Mouse (Mus musculus) forebrain, postnatal 0 days (tissue): ENCODE measurements around the gene Phip. TPM values are rescaled to one million over a fixed set of nuclear protein-coding genes. Genes with fewer than 3 reads are reported as not detected.

Source experiments
- ATAC-seq: fragments of 200-750 bp; cut with Nextera tagmentation; 2 replicates; pipeline ENCODE4 v1.8.0; 2017; ENCODE audit warnings: mild to moderate bottlenecking, moderate library complexity
- DNase-seq: peaks from one replicate; pipeline ENCODE4 v3.0.0-alpha.2; 2015
- H3K27ac ChIP-seq: fragments of 300-500 bp; sonication (generic); 2 replicates; pipeline ENCODE4 v1.5.1; 2014; ENCODE audit warnings: low read depth, mild to moderate bottlenecking, antibody characterized with exemption, low read length, moderate library complexity, mixed read lengths
- H3K27me3 ChIP-seq: fragments of 300-500 bp; sonication (generic); 2 replicates; pipeline ENCODE4 v1.6.1; 2014; ENCODE audit warnings: mild to moderate bottlenecking, low read length, mixed read lengths; ENCODE audit not compliant: insufficient read depth
- H3K36me3 ChIP-seq: fragments of 300-500 bp; sonication (generic); 2 replicates; pipeline ENCODE4 v1.6.1; 2014; ENCODE audit warnings: mild to moderate bottlenecking, moderate library complexity; ENCODE audit not compliant: insufficient read depth
- H3K4me1 ChIP-seq: fragments of 300-500 bp; sonication (generic); 2 replicates; pipeline ENCODE4 v1.6.1; 2014; ENCODE audit warnings: antibody characterized with exemption; ENCODE audit not compliant: insufficient read depth
- H3K4me2 ChIP-seq: fragments of 300-500 bp; sonication (generic); 2 replicates; pipeline ENCODE4 v1.6.1; 2014; ENCODE audit warnings: low read depth, mild to moderate bottlenecking, moderate library complexity
- H3K4me3 ChIP-seq: fragments of 300-500 bp; sonication (generic); 2 replicates; pipeline ENCODE4 v1.5.1; 2014; ENCODE audit warnings: low read depth, low read length, mixed read lengths
- H3K9ac ChIP-seq: fragments of 300-500 bp; sonication (generic); 2 replicates; pipeline ENCODE4 v1.6.1; 2014; ENCODE audit warnings: mild to moderate bottlenecking
- H3K9me3 ChIP-seq: fragments of 300-500 bp; sonication (generic); 2 replicates; pipeline ENCODE4 v1.6.1; 2016; ENCODE audit warnings: low read length
- CTCF ChIP-seq: sonication (generic); IDR thresholded peaks from 2 replicates; pipeline ENCODE4 v1.5.1; 2016; ENCODE audit warnings: antibody characterized with exemption, control low read depth, low read depth
- WGBS: fragments of 180-500 bp; shearing (Covaris S2); extraction: QIAGEN DNeasy Blood & Tissue Kit; methylation state at CpG from one replicate; pipeline ENCODE4 v1.1.7; 2014; 5-methylcytosine and 5-hydroxymethylcytosine counted together
- polyA plus RNA-seq: library from polyadenylated mRNA; unstranded; fragments of >200 nt; fragmentation: Nextera tagmentation; extraction: Ambion mirVana; gene quantifications from 2 replicates; pipeline ENCODE4 v1.2.1, GENCODE M21; 2015
- total RNA-seq: library from RNA; depleted of rRNA; stranded (reverse); fragments of >200 nt; gene quantifications from 2 replicates; pipeline ENCODE4 v1.2.3, GENCODE M21; 2014; rRNA removed

Phip gene
- total and polyA plus RNA-seq, 2 experiments from 2014 or later, result 40.0 to 91.2 TPM

DNA sequence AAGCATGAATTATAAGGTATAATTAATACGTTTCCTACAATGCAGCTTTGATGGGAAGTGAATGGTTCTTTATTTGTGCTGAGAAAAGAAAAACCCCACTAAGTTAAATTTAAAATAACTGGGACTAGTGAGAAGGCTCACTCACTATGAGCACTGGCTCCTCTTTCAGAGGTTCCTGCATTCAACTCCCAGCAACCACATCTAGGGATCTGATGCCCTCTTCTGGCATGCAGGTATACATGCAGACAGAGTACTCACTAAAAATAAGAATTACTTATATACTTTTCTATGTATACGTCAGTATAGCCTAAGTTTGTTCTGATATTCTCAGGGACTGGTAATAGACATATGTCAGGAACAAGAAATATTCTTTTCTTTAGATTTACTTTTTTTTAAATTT is 121.3 kb downstream of the Phip start:
- Histone ChIP-seq H3K9me3 (no peaks in the 10 kb centered on the region), H3K4me1 (no peaks in the 10 kb centered on the region), H3K36me3 (no peaks in the 10 kb centered on the region), H3K27me3 (no peaks in the 10 kb centered on the region), H3K9ac (no peak overlapping the region), H3K27ac (no peak overlapping the region), H3K4me3 (no peak overlapping the region), H3K4me2 (no peak overlapping the region)
- TF ChIP-seq CTCF, result peak; percentile 68
- 51% methylated on average over 2 of the region's 2 CpGs for WGBS
- peak; percentile 55; the same call in 1 of the 2 replicates for ATAC-seq
- no peak for DNase-seq

DNA sequence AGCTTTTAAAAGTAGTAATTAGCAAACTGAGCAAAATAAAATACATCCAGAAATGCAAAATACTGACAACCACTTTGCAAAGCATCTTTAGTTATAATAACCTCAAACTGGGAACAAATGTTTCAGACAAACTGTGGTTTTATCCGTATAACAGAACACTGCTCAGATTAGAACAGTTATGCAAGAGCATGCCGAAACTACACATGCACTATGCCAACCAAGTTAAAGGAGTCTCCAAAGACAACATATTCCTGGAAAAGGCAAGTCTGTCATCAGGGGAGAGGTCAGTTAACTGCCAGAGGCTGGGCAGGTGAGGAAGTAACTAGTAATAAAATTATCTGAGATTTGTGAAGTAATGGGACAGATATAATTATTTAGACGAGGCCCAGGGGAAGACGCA is 132.6 kb downstream of the Phip start:
- Histone ChIP-seq H3K9me3 (no peaks in the 10 kb centered on the region), H3K4me1 (no peaks in the 10 kb centered on the region), H3K36me3 (peaks cover 53% of the 10 kb centered on the region), H3K4me3 (no peak overlapping the region), H3K9ac (no peak overlapping the region), H3K4me2 (no peak overlapping the region), H3K27ac (no peak overlapping the region), H3K27me3 (no peaks in the 10 kb centered on the region)
- DNase-seq (no peak), ATAC-seq (no peak)
- 91% methylated on average over 4 of the region's 4 CpGs for WGBS
- no peak for TF ChIP-seq CTCF

DNA sequence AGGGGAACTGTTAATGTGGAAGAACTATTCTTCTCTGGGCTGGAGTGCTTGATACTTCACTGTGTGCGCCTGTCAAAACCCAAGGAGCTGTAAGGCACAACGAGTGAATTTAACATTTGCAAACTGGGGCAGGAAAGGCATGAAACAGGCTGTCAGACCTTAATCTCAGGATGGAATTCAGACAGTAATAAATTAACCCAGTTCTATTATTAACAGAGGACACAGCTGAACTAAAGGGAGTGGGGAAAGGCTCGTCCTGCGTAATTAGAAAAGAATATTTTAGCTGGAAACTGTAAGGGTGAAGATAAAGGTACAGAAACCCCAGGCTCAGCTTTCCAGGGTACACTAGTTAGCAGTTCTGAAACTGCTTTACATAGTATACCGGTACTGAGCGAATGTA is 139.4 kb downstream of the Phip start:
- Histone ChIP-seq H3K9me3 (no peaks in the 10 kb centered on the region), H3K27me3 (no peaks in the 10 kb centered on the region), H3K4me2 (no peak overlapping the region), H3K36me3 (peaks cover 21% of the 10 kb centered on the region), H3K4me3 (no peak overlapping the region), H3K9ac (no peak overlapping the region), H3K4me1 (peaks cover 6% of the 10 kb centered on the region), H3K27ac (no peak overlapping the region)
- DNase-seq (no peak), ATAC-seq (no peak)
- WGBS, result 48% methylated on average over 6 of the region's 6 CpGs
- no peak for TF ChIP-seq CTCF

DNA sequence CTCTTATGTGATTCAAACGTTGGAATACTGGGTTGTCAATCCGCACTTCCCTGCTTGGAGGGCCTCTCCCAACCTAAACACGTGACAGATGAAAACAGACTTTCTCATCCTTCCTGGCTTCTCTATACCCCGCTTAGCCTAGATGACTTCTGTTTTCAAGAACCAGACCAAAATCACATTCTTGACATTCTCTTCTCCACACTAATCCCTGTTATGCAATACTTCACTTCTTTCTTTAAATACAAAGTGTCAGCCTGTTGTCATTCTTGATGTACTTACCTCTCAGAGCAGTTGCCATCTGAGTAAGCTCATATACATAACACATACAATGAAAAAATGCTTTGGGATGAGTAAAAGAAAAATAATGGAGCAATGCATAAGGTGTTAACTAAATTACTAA is 143.4 kb downstream of the Phip start:
- Histone ChIP-seq H3K27me3 (no peaks in the 10 kb centered on the region), H3K4me3 (no peak overlapping the region), H3K4me1 (peaks cover 11% of the 10 kb centered on the region), H3K36me3 (no peaks in the 10 kb centered on the region), H3K9ac (no peak overlapping the region), H3K4me2 (no peak overlapping the region; the same call in 1 of the 2 replicates), H3K9me3 (no peaks in the 10 kb centered on the region), H3K27ac (no peak overlapping the region)
- ATAC-seq (no peak), DNase-seq (no peak)
- 57% methylated on average over 4 of the region's 4 CpGs for WGBS
- TF ChIP-seq CTCF, result no peak

DNA sequence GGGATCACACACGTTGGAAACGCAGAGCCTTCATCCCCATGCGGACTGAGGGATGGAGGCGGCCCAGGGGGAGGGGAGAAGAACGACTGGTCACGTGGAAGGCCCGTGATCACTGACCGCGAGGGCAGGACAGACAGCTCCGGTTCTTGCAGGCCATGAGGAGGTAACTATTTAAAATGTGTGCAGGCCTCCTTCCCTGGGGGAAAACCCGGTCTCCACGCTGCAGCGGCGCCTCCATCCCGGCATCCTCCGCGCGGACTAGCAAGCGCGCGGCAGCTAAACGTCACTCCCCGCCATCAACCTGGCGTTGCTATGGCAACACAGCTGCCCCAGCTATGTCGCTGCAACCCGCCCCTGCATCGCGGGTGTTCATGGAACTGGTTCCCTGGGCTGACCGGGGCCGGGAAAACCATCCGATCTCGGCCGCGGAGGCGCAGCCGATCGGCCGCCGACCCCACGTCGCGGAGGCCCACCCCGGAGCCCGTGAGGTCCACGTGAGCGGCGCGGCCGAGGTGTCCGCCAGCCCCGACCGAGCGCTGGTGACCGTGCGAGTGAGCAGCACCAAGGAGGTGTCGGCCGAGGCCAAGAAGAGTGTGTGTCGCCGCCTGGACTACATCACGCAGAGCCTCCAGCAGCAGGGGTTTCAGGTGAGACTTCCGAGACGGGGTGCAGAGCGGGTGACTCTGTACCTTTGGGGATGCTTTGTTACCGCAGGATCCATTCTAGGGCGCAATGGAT is 145.5 kb downstream of the Phip start:
- Histone ChIP-seq H3K9me3 (no peaks in the 10 kb centered on the region), H3K27me3 (no peaks in the 10 kb centered on the region), H3K9ac (peak overlapping the region; percentile 99), H3K4me1 (peaks cover 11% of the 10 kb centered on the region), H3K36me3 (no peaks in the 10 kb centered on the region), H3K4me2 (peak overlapping the region; percentile 60), H3K4me3 (peak overlapping the region; percentile 90), H3K27ac (peak overlapping the region; percentile 96)
- peak; percentile 97 for DNase-seq
- TF ChIP-seq CTCF, result no peak
- peak; percentile 97 for ATAC-seq
- whole genome bisulfite sequencing, result under 1% methylated on average over 65 of the region's 65 CpGs

DNA sequence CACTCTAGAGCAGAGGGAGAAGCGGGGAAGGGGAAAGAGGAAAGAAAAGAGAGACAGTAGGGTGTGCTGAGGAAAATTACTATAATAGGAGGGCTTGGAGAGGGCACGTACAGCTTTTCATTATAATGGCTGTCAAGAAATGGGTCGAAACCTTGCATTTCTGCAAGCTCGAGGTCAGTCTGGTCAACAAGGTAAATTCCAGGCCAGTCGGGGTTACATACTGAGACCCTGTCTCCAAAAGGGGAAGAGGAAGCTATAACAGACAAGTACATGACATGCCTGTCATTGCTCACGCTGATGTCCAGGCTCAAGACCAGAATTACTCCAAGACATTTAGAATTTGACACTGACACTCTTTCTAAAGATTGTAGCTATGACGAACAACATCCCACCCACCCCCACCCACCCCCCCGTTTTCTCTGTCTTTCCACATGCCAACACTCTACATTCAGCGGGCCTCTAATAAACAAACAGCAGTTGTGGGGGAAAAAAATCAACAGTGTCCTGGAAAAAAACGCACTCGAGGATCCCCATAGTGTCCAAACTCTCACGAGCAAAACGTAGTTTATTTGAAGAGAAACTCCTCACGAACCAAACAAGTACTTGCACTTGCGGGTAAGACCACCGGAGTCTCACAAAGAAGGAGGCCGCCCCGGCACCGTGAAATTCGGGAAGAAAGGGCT is 146.2 kb downstream of the Phip start, which contains the start of gene Irak1bp1:
Gene Irak1bp1 (plus strand): TSS at position 534 of the 683 bp plus-strand sequence.
- Histone ChIP-seq H3K4me3 (peak within 1 kb of the TSS; percentile 90), H3K9ac (peak within 1 kb of the TSS; percentile 99), H3K4me2 (peak within 1 kb of the TSS; percentile 60), H3K36me3 (no peaks in the 10 kb centered on the region), H3K9me3 (no peaks in the 10 kb centered on the region), H3K27me3 (no peaks in the 10 kb centered on the region), H3K4me1 (peaks cover 11% of the 10 kb centered on the region), H3K27ac (peak within 1 kb of the TSS; percentile 96)
- ATAC-seq (peak; percentile 46), DNase-seq (no peak)
- no peak for TF ChIP-seq CTCF
- WGBS, result 14% methylated on average over 20 of the region's 20 CpGs

DNA sequence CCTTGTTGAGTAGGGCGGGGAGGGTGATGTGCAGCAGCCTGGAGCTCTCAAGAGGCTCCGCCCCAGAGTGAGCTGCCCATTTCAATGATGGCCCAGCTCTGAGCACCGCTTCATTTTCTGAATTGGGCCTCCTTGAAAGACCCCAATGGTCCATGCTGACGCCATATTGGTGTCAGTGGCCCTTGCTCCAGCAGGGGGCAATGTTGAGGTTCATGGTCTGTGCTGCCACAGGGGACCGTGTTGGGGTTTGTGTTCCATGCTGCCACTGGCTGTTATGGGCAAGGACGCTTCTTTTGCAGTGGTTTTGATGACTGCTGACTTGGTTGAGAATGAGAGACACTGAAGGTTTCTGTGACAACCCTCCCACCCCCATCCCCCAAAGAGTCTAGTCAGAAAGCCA is 148.9 kb downstream of the Phip start:
- DNase-seq (no peak), ATAC-seq (no peak)
- H3K4me3 ChIP-seq, result no peak overlapping the region
- H3K36me3 ChIP-seq, result no peaks in the 10 kb centered on the region
- H3K27ac ChIP-seq, result no peak overlapping the region
- 93% methylated on average over 6 of the region's 6 CpGs for WGBS
- no peak overlapping the region for H3K9ac ChIP-seq
- no peaks in the 10 kb centered on the region for H3K9me3 ChIP-seq
- H3K27me3 ChIP-seq, result no peaks in the 10 kb centered on the region
- H3K4me1 ChIP-seq, result peaks cover 5% of the 10 kb centered on the region; the same call in 1 of the 2 replicates
- peak; percentile 16 for TF ChIP-seq CTCF
- no peak overlapping the region for H3K4me2 ChIP-seq

Other genes with a start within 250 kb of the Phip start
- 44.4 and 46.9 TPM in 2 replicates for gene Irak1bp1, start 146.0 kb downstream of the Phip start, total RNA-seq
- gene Irak1bp1, start 146.0 kb downstream of the Phip start, polyA plus RNA-seq, result 52.0 and 61.4 TPM in 2 replicates
- 74.6 and 83.9 TPM in 2 replicates for gene Hmgn3, start 171.2 kb upstream of the Phip start, total RNA-seq
- 213 and 222 TPM in 2 replicates for gene Hmgn3, start 171.2 kb upstream of the Phip start, polyA plus RNA-seq